ENCODE assay signal across 38 mouse cellular contexts in the genomic region with DNA sequence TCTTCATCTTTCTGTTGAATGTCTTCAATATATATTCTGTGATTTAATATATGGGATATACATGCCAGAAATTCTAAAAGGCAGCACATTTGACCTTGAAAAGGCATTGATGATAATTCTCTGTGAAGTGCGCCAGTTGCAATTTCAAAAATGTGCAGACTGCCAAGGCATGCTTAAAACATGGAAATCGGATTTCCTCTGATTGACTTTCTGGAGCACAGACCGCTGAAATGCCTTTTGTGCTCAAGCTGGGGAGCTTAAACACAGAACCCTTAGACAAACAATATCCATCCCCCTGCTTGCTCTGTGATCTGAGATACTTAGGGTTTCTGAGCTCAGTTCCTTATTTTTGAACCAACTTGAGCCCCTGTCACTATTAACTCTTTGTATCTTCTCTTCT. TPM values are rescaled to one million over a fixed set of nuclear protein-coding genes. Genes with fewer than 3 reads are reported as not detected.
DNase-seq lines count a peak whose midpoint lies in the region; ATAC-seq and TF ChIP-seq lines count a peak whose summit lies in the region.
"Had no signal": no experiment of that assay in that cellular context is flagged by ENCODE, and none has a peak within 500 bp of the region (broad histone marks: within the 10 kb centered on the region; RNA-seq: fewer than 3 reads in every experiment).

No protein-coding gene starts in this region.

- peak; percentile 18 to 19 for DNase-seq in cerebellum, postnatal 10 days
- no peak for DNase-seq in cerebellum, adult 9-11 months
- DNase-seq in forebrain, postnatal 0 days: peak; percentile 58
- DNase-seq in forebrain, embryonic 10.5 days (ENCODE audit: extremely low spot score, low spot score): no peak
- no peak for DNase-seq in midbrain, embryonic 11.5 days (ENCODE audit: low spot score, missing footprints)
- no peak for DNase-seq in midbrain, embryonic 10.5 days (ENCODE audit: low spot score)
- DNase-seq in midbrain, postnatal 0 days (ENCODE audit: low spot score): peak; percentile 51
- DNase-seq: adrenal gland, adult 2 months; cerebellum, adult 11 months; cerebellum, adult 9-10 months; gastrocnemius, adult 2 months; gastrocnemius, postnatal 36 days; heart, adult 18-20 months; heart, postnatal 36 days; kidney, postnatal 25 days; liver, postnatal 0 days; right cerebral cortex, postnatal 4 days; thymus, adult 18-20 months; thymus, postnatal 25 days had no signal

- 32% methylated on average over 3 of the region's 3 CpGs for WGBS in forebrain, postnatal 0 days
- 68% methylated on average over 3 of the region's 3 CpGs for WGBS in forebrain, embryonic 10.5 days
- WGBS in midbrain, embryonic 11.5 days: 39% methylated on average over 3 of the region's 3 CpGs
- WGBS in midbrain, embryonic 10.5 days: 52% methylated on average over 3 of the region's 3 CpGs
- 31% methylated on average over 3 of the region's 3 CpGs for WGBS in midbrain, postnatal 0 days
- 75% methylated on average over 3 of the region's 3 CpGs for WGBS in liver, embryonic 12.5 days (ENCODE audit: insufficient replicate concordance)

- no peaks in the 10 kb centered on the region for H3K27me3 ChIP-seq in forebrain, postnatal 0 days (ENCODE audit: insufficient read depth, low read length)
- no peaks in the 10 kb centered on the region for H3K27me3 ChIP-seq in forebrain, embryonic 10.5 days (ENCODE audit: poor library complexity, severe bottlenecking)
- H3K27me3 ChIP-seq in midbrain, embryonic 11.5 days (ENCODE audit: control insufficient read depth, insufficient read depth, low read length): no peaks in the 10 kb centered on the region
- no peaks in the 10 kb centered on the region for H3K27me3 ChIP-seq in midbrain, embryonic 10.5 days (ENCODE audit: low read depth, poor library complexity, severe bottlenecking)
- no peaks in the 10 kb centered on the region for H3K27me3 ChIP-seq in midbrain, postnatal 0 days (ENCODE audit: insufficient read depth, low read length)
- H3K27me3 ChIP-seq in liver, embryonic 12.5 days (replicated peaks): no peaks in the 10 kb centered on the region
- H3K27me3 ChIP-seq: CH12.LX; hindbrain, embryonic 13.5 days; limb, embryonic 13.5 days had no signal

- no peak overlapping the region for H3K4me3 ChIP-seq in forebrain, postnatal 0 days (ENCODE audit: low read depth, low read length)
- H3K4me3 ChIP-seq in forebrain, embryonic 10.5 days: no peak overlapping the region
- H3K4me3 ChIP-seq in midbrain, embryonic 11.5 days (ENCODE audit: low read depth, low read length): no peak overlapping the region
- H3K4me3 ChIP-seq in midbrain, embryonic 10.5 days: no peak overlapping the region
- H3K4me3 ChIP-seq in midbrain, postnatal 0 days (ENCODE audit: low read depth, low read length): no peak overlapping the region
- no peak overlapping the region for H3K4me3 ChIP-seq in liver, embryonic 12.5 days
- H3K4me3 ChIP-seq: gastrocnemius, adult 2 months; hindbrain, embryonic 13.5 days; left cerebral cortex, adult 2 months; limb, embryonic 13.5 days had no signal

- no peak overlapping the region for H3K27ac ChIP-seq in forebrain, postnatal 0 days (ENCODE audit: low read depth, low read length)
- no peak overlapping the region for H3K27ac ChIP-seq in forebrain, embryonic 10.5 days
- H3K27ac ChIP-seq in midbrain, embryonic 11.5 days (ENCODE audit: low read depth, low read length): no peak overlapping the region
- H3K27ac ChIP-seq in midbrain, embryonic 10.5 days (replicated peaks): no peak overlapping the region
- H3K27ac ChIP-seq in midbrain, postnatal 0 days (ENCODE audit: low read depth, low read length): no peak overlapping the region
- H3K27ac ChIP-seq in liver, embryonic 12.5 days: no peak overlapping the region
- H3K27ac ChIP-seq: gastrocnemius, adult 2 months; hindbrain, embryonic 13.5 days; left cerebral cortex, adult 2 months; limb, embryonic 13.5 days; macrophage; stomach, postnatal 0 days had no signal

- 0 out of 2 replicates have a peak, but pooled peaks cover 4% of the 10 kb centered on the region for H3K4me1 ChIP-seq in forebrain, postnatal 0 days (ENCODE audit: insufficient read depth)
- H3K4me1 ChIP-seq in forebrain, embryonic 10.5 days: peaks cover 3% of the 10 kb centered on the region
- peaks cover 2% of the 10 kb centered on the region; the same call in 1 of the 2 replicates for H3K4me1 ChIP-seq in midbrain, embryonic 11.5 days (ENCODE audit: control insufficient read depth, insufficient read depth, low read length)
- H3K4me1 ChIP-seq in midbrain, embryonic 10.5 days: peaks cover 21% of the 10 kb centered on the region; the same call in 1 of the 2 replicates
- no peaks in the 10 kb centered on the region for H3K4me1 ChIP-seq in midbrain, postnatal 0 days (ENCODE audit: insufficient read depth, low read length)
- no peaks in the 10 kb centered on the region for H3K4me1 ChIP-seq in liver, embryonic 12.5 days
- H3K4me1 ChIP-seq: hindbrain, embryonic 13.5 days; limb, embryonic 13.5 days had no signal

- no peaks in the 10 kb centered on the region for H3K36me3 ChIP-seq in forebrain, postnatal 0 days (ENCODE audit: insufficient read depth)
- H3K36me3 ChIP-seq in forebrain, embryonic 10.5 days (replicated peaks): no peaks in the 10 kb centered on the region
- H3K36me3 ChIP-seq in midbrain, embryonic 11.5 days (ENCODE audit: control insufficient read depth, insufficient read depth, low read length): no peaks in the 10 kb centered on the region
- H3K36me3 ChIP-seq in midbrain, embryonic 10.5 days: no peaks in the 10 kb centered on the region
- H3K36me3 ChIP-seq in midbrain, postnatal 0 days (ENCODE audit: insufficient read depth, low read length): no peaks in the 10 kb centered on the region
- no peaks in the 10 kb centered on the region for H3K36me3 ChIP-seq in liver, embryonic 12.5 days
- H3K36me3 ChIP-seq: hindbrain, embryonic 13.5 days; limb, embryonic 13.5 days had no signal

- no peak overlapping the region for H3K9ac ChIP-seq in forebrain, postnatal 0 days
- H3K9ac ChIP-seq in midbrain, embryonic 11.5 days (ENCODE audit: low read length): no peak overlapping the region
- H3K9ac ChIP-seq in midbrain, postnatal 0 days (replicated peaks; ENCODE audit: low read length, poor library complexity, severe bottlenecking): no peak overlapping the region
- H3K9ac ChIP-seq in liver, embryonic 12.5 days: no peak overlapping the region
- H3K9ac ChIP-seq: hindbrain, embryonic 13.5 days; limb, embryonic 13.5 days; liver, postnatal 0 days had no signal

- no peak overlapping the region for H3K4me2 ChIP-seq in forebrain, postnatal 0 days (ENCODE audit: low read depth)
- no peak overlapping the region for H3K4me2 ChIP-seq in midbrain, embryonic 11.5 days
- H3K4me2 ChIP-seq in midbrain, postnatal 0 days (ENCODE audit: low read depth, low read length, poor library complexity, severe bottlenecking): no peak overlapping the region
- no peak overlapping the region for H3K4me2 ChIP-seq in liver, embryonic 12.5 days
- H3K4me2 ChIP-seq: heart, embryonic 11.5 days; hindbrain, embryonic 13.5 days; limb, embryonic 13.5 days; liver, embryonic 11.5 days had no signal

- no peak for TF ChIP-seq CTCF in forebrain, postnatal 0 days (IDR thresholded peaks at IDR 0.05; ENCODE audit: low read depth)
- no peak for TF ChIP-seq CTCF in midbrain, postnatal 0 days (IDR thresholded peaks at IDR 0.05)

- ATAC-seq in forebrain, postnatal 0 days: peak; percentile 36
- peak; percentile 46; the same call in 1 of the 2 replicates for ATAC-seq in midbrain, embryonic 11.5 days (ENCODE audit: low FRiP score)
- ATAC-seq in midbrain, postnatal 0 days (ENCODE audit: low FRiP score): no peak
- ATAC-seq in liver, embryonic 12.5 days: no peak
- ATAC-seq: activated CD4-positive, CD25-positive, alpha-beta regulatory T cell, adult 4 months; intestine, postnatal 0 days; liver, postnatal 0 days; lung, postnatal 0 days had no signal

- no peaks in the 10 kb centered on the region for H3K9me3 ChIP-seq in forebrain, postnatal 0 days (ENCODE audit: low read length)
- H3K9me3 ChIP-seq in forebrain, embryonic 10.5 days: no peaks in the 10 kb centered on the region
- no peaks in the 10 kb centered on the region for H3K9me3 ChIP-seq in midbrain, embryonic 11.5 days (ENCODE audit: control insufficient read depth, low read length)
- H3K9me3 ChIP-seq in midbrain, embryonic 10.5 days (replicated peaks): no peaks in the 10 kb centered on the region
- H3K9me3 ChIP-seq in midbrain, postnatal 0 days (ENCODE audit: low read length): no peaks in the 10 kb centered on the region
- no peaks in the 10 kb centered on the region for H3K9me3 ChIP-seq in liver, embryonic 12.5 days (replicated peaks)
- H3K9me3 ChIP-seq: hindbrain, embryonic 13.5 days; limb, embryonic 13.5 days had no signal

RNA-seq across cellular contexts. Expression of gene Nyap2, which starts 14.2 kb away (rescaled TPM):
- 29.3 and 32.8 TPM in 2 replicates for total RNA-seq in forebrain, postnatal 0 days (2014; rRNA removed)
- 3.5 and 6.3 TPM in 2 replicates for polyA plus RNA-seq in forebrain, postnatal 0 days (2015; fragmentation: Nextera tagmentation; extraction: Ambion mirVana)
- polyA plus RNA-seq in forebrain, embryonic 10.5 days (2016; fragmentation: Nextera tagmentation; extraction: Ambion mirVana): 0.11 and 0.14 TPM in 2 replicates
- 1.6 and 1.7 TPM in 2 replicates for polyA plus RNA-seq in midbrain, embryonic 11.5 days (2014; fragmentation: Nextera tagmentation; extraction: Ambion mirVana)
- polyA plus RNA-seq in midbrain, embryonic 10.5 days (2016; fragmentation: Nextera tagmentation; extraction: Ambion mirVana): 0.42 and 0.86 TPM in 2 replicates
- 39.5 and 40.2 TPM in 2 replicates for total RNA-seq in midbrain, postnatal 0 days (2014; rRNA removed)
- 8.3 and 10.5 TPM in 2 replicates for polyA plus RNA-seq in midbrain, postnatal 0 days (2015; fragmentation: Nextera tagmentation; extraction: Ambion mirVana)
- 0.05 TPM in 1 of 2 replicates, not detected in the other for polyA plus RNA-seq in liver, embryonic 12.5 days (2016; fragmentation: Nextera tagmentation; extraction: Ambion mirVana)
- total RNA-seq: CH12.LX; common myeloid progenitor, adult 5-6 weeks; ES-E14; gastrocnemius, adult 2 months; gastrocnemius, postnatal 36 days; heart, adult 18-20 months; heart, postnatal 36 days; megakaryocyte-erythroid progenitor cell, adult 5-6 weeks; neutrophil, adult 5-6 weeks had no signal
- polyA plus RNA-seq: activated CD4-positive, CD25-positive, alpha-beta regulatory T cell, adult 4 months; C2C12; kidney, embryonic 14.5 days; liver, embryonic 11.5 days; liver, postnatal 0 days; lung, postnatal 0 days; spleen, adult 2 months had no signal

Comparison
In these comparisons a context has a peak if more than half of its experiments do, and no peak if none do; other contexts are left out.
1. DNase-seq: peak in cerebellum, postnatal 10 days (2 of 2), forebrain, postnatal 0 days (single experiment) and midbrain, postnatal 0 days (single experiment); none in cerebellum, adult 9-11 months (single experiment), forebrain, embryonic 10.5 days (single experiment), midbrain, embryonic 11.5 days (single experiment) and midbrain, embryonic 10.5 days (single experiment).
2. ATAC-seq: peak in forebrain, postnatal 0 days (single experiment) and midbrain, embryonic 11.5 days (single experiment); none in midbrain, postnatal 0 days (single experiment) and liver, embryonic 12.5 days (single experiment).